Mouse (Mus musculus): ENCODE data around the gene Sept14. TPM values are rescaled to one million over a fixed set of nuclear protein-coding genes. Genes with fewer than 3 reads are reported as not detected.

The Sept14 gene
- not detected in 2 replicates for polyA plus RNA-seq (2015; fragmentation: Nextera tagmentation; extraction: Ambion mirVana)

DNA sequence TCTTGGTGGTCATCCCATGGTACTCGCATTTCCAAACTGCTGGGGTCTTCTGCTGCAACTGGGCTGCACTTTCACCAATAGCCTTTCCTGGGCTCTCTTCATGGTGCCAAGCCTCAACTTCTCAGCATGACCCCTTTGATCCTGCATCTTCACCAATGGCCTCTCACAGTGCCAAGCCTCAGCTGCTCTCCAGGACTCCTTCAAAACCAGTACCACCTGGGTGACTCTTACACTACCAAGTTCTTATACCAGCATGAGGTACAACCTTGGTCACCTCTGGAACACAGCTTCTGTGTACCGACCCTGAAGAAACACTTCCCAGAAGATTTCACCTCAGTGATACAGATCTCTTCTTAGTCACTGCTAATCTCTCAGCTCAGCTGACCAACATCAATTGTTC is at the start of gene Sept14:
Gene Sept14 (minus strand): TSS at position 101 of the 400 bp plus-strand sequence.
- Histone ChIP-seq H3K4me3 (no peak within 1 kb of the TSS), H3K4me1 (no peaks in the 10 kb centered on the region), H3K4me2 (no peak within 1 kb of the TSS), H3K27ac (no peak within 1 kb of the TSS), H3K9ac (no peak within 1 kb of the TSS), H3K27me3 (peaks cover 2% of the 10 kb centered on the region; the same call in 1 of the 2 replicates), H3K36me3 (no peaks in the 10 kb centered on the region), H3K9me3 (no peaks in the 10 kb centered on the region)
- 65% methylated on average over 2 of the region's 2 CpGs for WGBS
- no peak for ATAC-seq (ENCODE audit: insufficient number of reproducible peaks, low FRiP score, low TSS enrichment, low read depth)

- H3K9me3 ChIP-seq: no peaks in the 10 kb centered on the region
- no peak for ATAC-seq (ENCODE audit: insufficient number of reproducible peaks, low FRiP score, low TSS enrichment, low read depth)
- H3K4me1 ChIP-seq: peaks cover 6% of the 10 kb centered on the region; the same call in 1 of the 2 replicates
- H3K36me3 ChIP-seq: peaks cover 52% of the 10 kb centered on the region
- no peak overlapping the region for H3K4me3 ChIP-seq
- no peak overlapping the region for H3K9ac ChIP-seq
- no peak overlapping the region for H3K27ac ChIP-seq
- H3K4me2 ChIP-seq: no peak overlapping the region
- no peaks in the 10 kb centered on the region for H3K27me3 ChIP-seq
- 94% methylated on average over 20 of the region's 20 CpGs for WGBS
Measured at GRCm38 (mm10) chr5:129756886-129757285, 48.6 kb upstream of the Sept14 start.

GRCm38 (mm10) chr5:129744050-129744449 is 35.7 kb upstream of the Sept14 start:
- no peaks in the 10 kb centered on the region for H3K4me1 ChIP-seq
- WGBS: 74% methylated on average over 6 of the region's 6 CpGs
- no peak overlapping the region for H3K9ac ChIP-seq
- ATAC-seq (ENCODE audit: insufficient number of reproducible peaks, low FRiP score, low TSS enrichment, low read depth): no peak
- H3K36me3 ChIP-seq: peaks cover 74% of the 10 kb centered on the region
- H3K9me3 ChIP-seq: no peaks in the 10 kb centered on the region
- H3K27me3 ChIP-seq: no peaks in the 10 kb centered on the region
- no peak overlapping the region for H3K4me2 ChIP-seq
- no peak overlapping the region for H3K4me3 ChIP-seq
- H3K27ac ChIP-seq: no peak overlapping the region

- Histone ChIP-seq H3K36me3 (peaks cover 65% of the 10 kb centered on the region), H3K9ac (no peak overlapping the region), H3K9me3 (no peaks in the 10 kb centered on the region), H3K4me3 (no peak overlapping the region), H3K4me1 (no peaks in the 10 kb centered on the region), H3K4me2 (no peak overlapping the region), H3K27me3 (no peaks in the 10 kb centered on the region), H3K27ac (no peak overlapping the region)
- no peak for ATAC-seq (ENCODE audit: insufficient number of reproducible peaks, low FRiP score, low TSS enrichment, low read depth)
- 87% methylated on average over 7 of the region's 7 CpGs for WGBS
Measured at GRCm38 (mm10) chr5:129742903-129743488, 34.7 kb upstream of the Sept14 start.

- Histone ChIP-seq H3K27me3 (no peaks in the 10 kb centered on the region), H3K36me3 (peaks cover 50% of the 10 kb centered on the region), H3K9ac (no peak overlapping the region), H3K27ac (no peak overlapping the region), H3K4me3 (no peak overlapping the region), H3K4me2 (no peak overlapping the region), H3K4me1 (no peaks in the 10 kb centered on the region), H3K9me3 (no peaks in the 10 kb centered on the region)
- WGBS: 88% methylated on average over 1 of the region's 1 CpGs
- ATAC-seq (ENCODE audit: insufficient number of reproducible peaks, low FRiP score, low TSS enrichment, low read depth): no peak
Measured at GRCm38 (mm10) chr5:129740976-129741375, 32.7 kb upstream of the Sept14 start.

- 60% methylated on average over 5 of the region's 5 CpGs for whole genome bisulfite sequencing
Measured at GRCm38 (mm10) chr5:129731021-129731420, 22.7 kb upstream of the Sept14 start.

DNA sequence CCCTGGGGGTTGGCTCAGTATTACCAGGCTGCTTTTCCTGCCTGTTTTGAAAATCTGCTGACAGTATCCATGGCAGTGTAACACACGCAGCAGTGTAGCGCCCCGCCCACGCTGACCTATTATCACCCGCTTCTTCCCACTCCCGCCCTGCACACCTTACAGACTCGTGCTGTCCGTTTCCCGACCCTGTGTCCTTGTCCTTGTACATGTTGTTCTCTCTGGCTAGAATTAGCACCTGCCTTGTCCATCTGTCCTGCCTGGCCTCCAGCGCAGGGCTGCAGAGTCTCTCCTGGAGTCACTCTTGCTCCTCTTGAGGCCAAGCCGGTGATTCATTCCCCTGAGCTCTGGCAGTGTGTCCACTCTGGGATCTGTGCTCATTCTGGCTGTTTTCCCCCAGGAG is 22.0 kb upstream of the Sept14 start:
- H3K9ac ChIP-seq: no peak overlapping the region
- H3K4me1 ChIP-seq: peaks cover 26% of the 10 kb centered on the region
- H3K27ac ChIP-seq: peak overlapping the region; percentile 27
- WGBS: 75% methylated on average over 11 of the region's 11 CpGs
- H3K36me3 ChIP-seq: no peaks in the 10 kb centered on the region
- H3K27me3 ChIP-seq: no peaks in the 10 kb centered on the region
- H3K4me3 ChIP-seq: no peak overlapping the region
- ATAC-seq (ENCODE audit: insufficient number of reproducible peaks, low FRiP score, low TSS enrichment, low read depth): 0 out of 2 replicates have a peak, but pooled peaks have one; percentile 20
- no peak overlapping the region for H3K4me2 ChIP-seq
- no peaks in the 10 kb centered on the region for H3K9me3 ChIP-seq

More at GRCm38 (mm10) chr5:129731021-129731420, 22.7 kb upstream of the Sept14 start:
- Histone ChIP-seq H3K36me3 (no peaks in the 10 kb centered on the region), H3K9me3 (no peaks in the 10 kb centered on the region), H3K4me2 (no peak overlapping the region), H3K4me1 (peaks cover 28% of the 10 kb centered on the region), H3K27me3 (no peaks in the 10 kb centered on the region), H3K27ac (peak overlapping the region; percentile 27; the same call in 1 of the 2 replicates), H3K9ac (no peak overlapping the region), H3K4me3 (no peak overlapping the region)
- ATAC-seq (ENCODE audit: insufficient number of reproducible peaks, low FRiP score, low TSS enrichment, low read depth): no peak

DNA sequence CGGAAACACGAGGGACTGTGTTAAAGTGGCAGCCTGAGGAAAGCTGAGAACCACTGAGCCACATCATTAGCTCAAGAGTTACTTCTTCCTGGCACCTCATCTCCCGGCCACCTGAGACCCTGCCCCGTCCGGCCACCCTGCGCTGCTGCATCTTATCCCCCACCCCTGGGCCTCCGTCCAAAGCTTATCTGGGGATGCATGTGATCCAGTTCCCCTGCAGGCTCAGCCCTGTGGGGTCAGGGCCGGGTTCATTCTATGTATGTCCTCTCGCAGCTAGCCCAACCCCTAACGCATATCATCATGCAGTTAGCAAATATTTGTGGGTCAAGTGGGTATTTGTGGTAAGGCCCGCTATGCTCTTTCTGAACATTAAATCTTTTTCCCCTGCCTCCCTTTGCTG is 21.0 kb upstream of the Sept14 start:
- no peak overlapping the region for H3K4me2 ChIP-seq
- WGBS: 59% methylated on average over 11 of the region's 11 CpGs
- H3K4me1 ChIP-seq: peaks cover 28% of the 10 kb centered on the region

GRCm38 (mm10) chr5:129726784-129727183 is 18.5 kb upstream of the Sept14 start:
- Histone ChIP-seq H3K9me3 (no peaks in the 10 kb centered on the region), H3K36me3 (no peaks in the 10 kb centered on the region), H3K9ac (no peak overlapping the region), H3K27me3 (no peaks in the 10 kb centered on the region), H3K27ac (no peak overlapping the region), H3K4me1 (peaks cover 34% of the 10 kb centered on the region), H3K4me3 (no peak overlapping the region), H3K4me2 (no peak overlapping the region)
- WGBS: 66% methylated on average over 3 of the region's 3 CpGs
- no peak for ATAC-seq (ENCODE audit: insufficient number of reproducible peaks, low FRiP score, low TSS enrichment, low read depth)

More for the DNA sequence above, 21.0 kb upstream of the Sept14 start:
- ATAC-seq (ENCODE audit: insufficient number of reproducible peaks, low FRiP score, low TSS enrichment, low read depth): no peak
- H3K36me3 ChIP-seq: no peaks in the 10 kb centered on the region
- H3K9me3 ChIP-seq: no peaks in the 10 kb centered on the region
- H3K4me3 ChIP-seq: no peak overlapping the region
- no peak overlapping the region for H3K9ac ChIP-seq
- no peaks in the 10 kb centered on the region for H3K27me3 ChIP-seq
- peak overlapping the region; percentile 57; the same call in 1 of the 2 replicates for H3K27ac ChIP-seq

DNA sequence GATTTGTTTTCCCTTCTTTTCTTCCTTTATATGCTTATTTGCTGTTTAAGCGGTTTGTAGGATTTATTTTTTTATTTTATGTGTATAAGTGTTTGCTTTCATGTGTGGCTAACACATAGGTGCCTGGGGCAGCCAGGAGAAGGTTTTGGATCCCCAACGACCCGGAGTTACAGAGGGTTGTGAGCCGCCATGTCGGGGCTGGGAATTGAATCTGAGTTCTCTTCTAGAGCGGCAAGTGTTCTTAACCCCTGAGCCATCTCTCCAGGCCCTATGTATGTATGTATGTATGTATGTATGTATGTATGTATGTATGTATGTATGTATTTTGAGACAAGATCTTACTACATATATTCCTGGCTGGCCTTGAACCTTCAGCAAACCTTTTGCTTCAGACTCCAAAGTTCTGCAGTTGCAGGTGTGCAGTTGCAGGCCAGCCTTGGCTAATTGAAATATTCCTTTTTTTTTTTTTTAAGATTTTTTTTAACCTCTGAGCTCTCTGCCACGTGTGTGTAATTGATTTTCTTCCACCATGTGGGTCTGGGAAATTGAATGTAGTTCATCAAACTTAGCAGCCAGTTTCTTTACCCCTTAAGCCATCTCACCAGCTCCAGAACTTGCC is 17.6 kb upstream of the Sept14 start:
- H3K4me2 ChIP-seq: peak overlapping the region; percentile 49
- peak overlapping the region; percentile 97 for H3K27ac ChIP-seq
- no peaks in the 10 kb centered on the region for H3K36me3 ChIP-seq
- 13% methylated on average over 7 of the region's 7 CpGs for WGBS
- H3K9ac ChIP-seq: peak overlapping the region; percentile 91
- H3K9me3 ChIP-seq: no peaks in the 10 kb centered on the region
- peaks cover 31% of the 10 kb centered on the region for H3K4me1 ChIP-seq
- ATAC-seq (ENCODE audit: insufficient number of reproducible peaks, low FRiP score, low TSS enrichment, low read depth): no peak
- no peaks in the 10 kb centered on the region for H3K27me3 ChIP-seq
- peak overlapping the region; percentile 85 for H3K4me3 ChIP-seq

- peak within 1 kb of the TSS; percentile 97 for H3K27ac ChIP-seq
- peaks cover 27% of the 10 kb centered on the region for H3K4me1 ChIP-seq
- H3K4me3 ChIP-seq: peak within 1 kb of the TSS; percentile 85
- peak within 1 kb of the TSS; percentile 91 for H3K9ac ChIP-seq
- no peaks in the 10 kb centered on the region for H3K36me3 ChIP-seq
- under 1% methylated on average over 77 of the region's 93 CpGs for WGBS
- H3K27me3 ChIP-seq: no peaks in the 10 kb centered on the region
- no peaks in the 10 kb centered on the region for H3K9me3 ChIP-seq
- ATAC-seq (ENCODE audit: insufficient number of reproducible peaks, low FRiP score, low TSS enrichment, low read depth): peak; percentile 87
- H3K4me2 ChIP-seq: peak within 1 kb of the TSS; percentile 49
Measured at GRCm38 (mm10) chr5:129724834-129725773, 16.8 kb upstream of the Sept14 start, which contains the start of gene Nipsnap2. Nipsnap2 (plus strand) TSS chr5:129725063.

All from limb, embryonic 15.5 days (tissue).